Mouse (Mus musculus) hematopoietic stem cell, adult 5-6 weeks (primary cell): ENCODE data around the gene Glt6d1. TPM values are rescaled to one million over a fixed set of nuclear protein-coding genes. Genes with fewer than 3 reads are reported as not detected.
"Not testable (repeated sequence)": the region's sequence is repeated elsewhere in the genome, so short reads cannot be mapped to it uniquely, and the experiment has no call there.

Experiments
- ATAC-seq, 2 experiments: fragments of 125-278 bp in 1 of 2; replicated peaks in 1 of 2; 2 replicates each; pipeline ENCODE4 v1.8.0; 2016 to 2017; ENCODE audit warnings: inconsistent platforms in 2 of 2, mild to moderate bottlenecking in 2 of 2, moderate number of reproducible peaks in 2 of 2, low read depth in 1 of 2, moderate TSS enrichment in 1 of 2; ENCODE audit not compliant: low FRiP score in 2 of 2, poor library complexity in 2 of 2, severe bottlenecking in 2 of 2, insufficient read depth in 1 of 2, low TSS enrichment in 1 of 2
- total RNA-seq: library from RNA; stranded (forward); fragments of 172-1452, 232-1000 nt; gene quantifications from 2 replicates; pipeline ENCODE4 v1.2.3, GENCODE M21; 2017

Gene Glt6d1
- total RNA-seq = not detected in 2 replicates

- ATAC-seq = not testable (repeated sequence)
Measured at GRCm38 (mm10) chr2:25815748-25816147, at the start of gene Glt6d1. Gene Glt6d1, minus strand, starts transcription at chr2:25815848.

GRCm38 (mm10) chr2:25865412-25865811 is 49.8 kb upstream of the Glt6d1 start:
- no peak for ATAC-seq

DNA sequence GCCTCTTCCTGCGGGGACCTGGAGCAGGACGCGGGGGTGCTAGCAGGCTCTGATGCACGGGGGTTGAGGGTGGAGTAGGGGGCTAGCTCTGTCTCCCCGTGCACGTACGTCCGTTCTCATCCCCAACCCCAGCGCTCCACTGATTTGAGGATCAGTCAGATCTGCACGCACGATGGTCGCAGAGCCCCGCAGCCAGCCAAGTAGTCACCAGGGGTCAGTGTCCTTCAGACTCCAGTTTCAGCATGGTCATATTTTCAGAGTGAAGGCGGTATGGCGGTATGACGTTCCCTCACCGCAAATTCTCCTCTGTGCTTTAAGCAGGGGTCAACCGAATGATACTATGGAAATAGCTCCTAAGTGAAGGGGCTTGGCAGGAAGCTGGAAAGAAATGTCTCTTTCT is 48.6 kb upstream of the Glt6d1 start:
- no peak for ATAC-seq

- ATAC-seq = peak in 1 of 2 experiments; percentile 44; a peak in 1 of 4 replicates
Measured at GRCm38 (mm10) chr2:25863337-25864131, 47.9 kb upstream of the Glt6d1 start, which contains the start of gene Kcnt1. Gene Kcnt1, plus strand, starts transcription at chr2:25863734.

DNA sequence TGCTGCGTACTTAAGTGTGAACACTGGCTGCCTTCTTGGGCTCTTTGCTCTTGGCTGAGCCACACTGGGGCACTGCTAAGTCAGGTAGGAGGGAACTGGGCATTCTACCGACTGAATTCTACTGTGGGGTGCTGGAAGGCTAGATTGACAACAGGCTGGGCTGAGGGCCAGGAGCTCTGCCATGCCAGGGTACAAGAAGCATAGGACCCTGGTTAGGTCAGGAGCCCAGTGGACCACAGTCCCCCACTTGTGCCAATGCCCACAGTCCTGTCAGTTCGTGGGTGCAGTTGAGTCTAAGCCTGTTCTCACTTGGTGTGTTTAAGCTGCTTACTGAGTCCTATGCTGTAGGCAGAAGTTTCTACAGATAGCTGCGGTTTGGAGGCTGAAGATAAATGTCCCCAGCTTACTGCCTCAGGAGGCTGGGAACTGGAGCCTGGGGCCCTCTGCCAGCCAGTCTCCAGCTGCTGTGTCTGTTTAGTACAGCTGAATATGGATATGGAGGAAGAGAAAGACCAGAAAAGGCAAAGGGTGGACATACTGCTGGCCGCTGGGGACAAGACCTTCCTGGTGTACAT is 47.1 kb upstream of the Glt6d1 start:
- ATAC-seq = no peak

DNA sequence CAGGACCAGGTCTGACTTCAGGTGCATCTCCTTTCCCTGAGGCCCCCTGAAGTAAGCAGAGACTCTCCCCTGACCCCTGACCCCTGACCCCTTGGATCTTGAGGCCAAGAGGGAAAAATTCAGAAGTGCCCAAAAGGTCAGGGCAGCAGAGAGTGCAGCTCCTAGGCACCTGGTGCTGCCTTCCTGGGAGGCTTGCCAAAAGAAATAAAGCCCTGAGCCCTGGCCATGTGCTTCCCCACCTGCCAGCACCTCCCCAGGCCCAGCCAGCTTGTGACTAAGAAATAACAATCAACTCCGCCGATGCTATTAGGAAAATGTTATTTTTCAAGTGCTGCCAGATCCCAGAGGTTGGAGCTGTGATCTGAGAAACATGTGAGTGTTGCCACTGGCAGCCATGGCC is 46.4 kb upstream of the Glt6d1 start:
- ATAC-seq = no peak

- ATAC-seq = no peak
Measured at GRCm38 (mm10) chr2:25859891-25860290, 44.2 kb upstream of the Glt6d1 start.

DNA sequence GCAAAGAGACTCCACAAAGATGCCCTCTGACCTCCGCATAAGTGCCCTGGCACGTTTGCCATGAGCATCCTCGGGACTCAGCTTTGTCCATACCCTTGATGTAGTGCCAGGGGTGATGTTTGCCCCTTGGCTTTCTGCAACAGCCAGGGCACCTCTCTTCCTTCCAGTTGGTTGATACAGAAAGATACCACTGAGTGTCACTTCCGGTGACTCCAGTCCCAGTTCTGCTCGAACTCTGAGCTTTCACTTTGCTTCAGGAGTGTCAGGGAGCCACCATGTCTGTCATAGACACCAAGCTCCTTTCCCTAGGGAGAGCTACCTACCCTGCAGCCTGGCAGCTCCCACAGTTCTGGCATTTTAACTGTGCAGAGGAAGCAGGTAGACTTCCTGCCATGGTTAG is 38.4 kb upstream of the Glt6d1 start:
- ATAC-seq = no peak

DNA sequence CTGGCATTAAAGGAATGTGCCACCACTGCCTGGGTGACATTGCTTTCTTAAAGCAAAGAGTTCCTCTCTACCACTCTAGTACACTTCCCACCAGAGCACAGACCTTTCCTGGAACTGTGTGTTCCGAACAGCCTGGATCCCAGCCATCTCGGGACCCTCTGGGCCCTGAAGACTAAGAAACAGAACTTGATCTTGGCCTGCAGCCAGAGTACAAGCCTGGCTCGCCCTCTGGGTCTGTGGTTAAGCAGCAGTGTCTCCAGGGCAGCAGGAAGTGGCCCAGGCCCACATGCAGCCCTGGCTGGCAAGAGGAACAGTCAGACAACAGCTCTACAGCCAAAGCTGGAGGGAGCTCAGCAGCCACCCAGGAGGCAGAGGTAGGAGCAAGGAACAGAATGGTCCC is 37.0 kb upstream of the Glt6d1 start:
- ATAC-seq = peak; percentile 87 to 90

DNA sequence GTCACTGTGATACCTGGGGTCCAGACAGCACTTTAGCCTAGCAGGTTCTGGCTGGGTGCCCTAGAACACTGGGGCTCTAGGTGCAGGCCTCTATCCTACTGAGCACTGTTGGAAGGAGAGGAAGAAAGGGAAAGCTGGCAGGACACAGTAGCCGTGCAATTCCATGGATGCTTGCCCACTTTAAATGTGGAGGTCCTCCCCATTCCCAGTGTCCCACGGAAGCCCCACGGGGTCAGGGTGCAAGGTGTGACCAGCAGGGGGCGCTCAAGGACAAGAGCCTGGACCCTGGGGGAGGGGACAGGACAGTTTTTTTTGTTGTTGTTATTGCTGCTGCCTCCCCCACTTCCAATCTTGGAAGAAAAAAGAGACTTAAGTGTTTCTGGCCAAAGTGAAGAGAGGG is 34.7 kb upstream of the Glt6d1 start:
- no peak for ATAC-seq

- no peak for ATAC-seq
Measured at GRCm38 (mm10) chr2:25847226-25847625, 31.6 kb upstream of the Glt6d1 start, which contains the start of gene Sohlh1. Gene Sohlh1, minus strand, starts transcription at chr2:25847248.

- no peak for ATAC-seq
Measured at GRCm38 (mm10) chr2:25846516-25846915, 30.9 kb upstream of the Glt6d1 start.

- ATAC-seq = no peak
Measured at GRCm38 (mm10) chr2:25844097-25844496, 28.4 kb upstream of the Glt6d1 start.

DNA sequence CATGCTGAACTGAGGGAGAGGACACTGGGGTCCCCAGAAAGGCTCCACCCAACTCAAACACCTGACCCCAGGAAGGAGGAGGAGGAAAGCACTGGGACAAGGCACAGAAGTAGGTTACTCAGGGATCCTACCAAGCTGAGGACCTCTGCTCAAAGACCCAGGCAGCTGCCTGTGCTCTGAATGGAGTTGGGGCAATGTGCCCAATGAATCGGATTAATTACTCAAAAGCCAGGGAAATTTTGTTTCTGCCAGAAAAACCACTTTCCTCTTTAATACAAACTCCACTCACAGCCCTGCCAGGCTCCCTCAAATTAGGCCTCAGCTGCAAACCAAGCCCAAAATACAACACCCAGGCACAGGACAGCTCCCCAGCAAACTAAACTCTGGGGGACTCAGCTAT is 27.1 kb upstream of the Glt6d1 start:
- ATAC-seq = no peak

DNA sequence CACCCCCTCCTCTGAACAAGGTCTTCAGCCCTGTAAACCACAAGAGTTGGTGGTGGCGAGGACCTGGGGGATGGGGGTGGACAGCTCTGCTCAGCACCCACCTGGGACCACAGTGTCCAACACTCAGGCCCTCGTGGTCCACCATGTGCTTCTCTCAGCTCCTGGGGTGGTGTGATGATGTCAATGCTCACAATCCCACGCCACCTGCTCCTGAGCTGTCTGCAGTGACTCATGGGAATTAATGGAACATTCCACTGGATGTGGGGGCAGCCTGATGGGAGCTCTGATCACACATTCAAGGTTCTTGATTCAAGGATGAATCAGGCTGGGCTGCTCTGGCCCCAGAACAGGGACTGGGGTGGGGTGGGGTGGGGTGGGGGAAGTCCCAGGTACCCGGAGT is 26.5 kb upstream of the Glt6d1 start:
- ATAC-seq = no peak

DNA sequence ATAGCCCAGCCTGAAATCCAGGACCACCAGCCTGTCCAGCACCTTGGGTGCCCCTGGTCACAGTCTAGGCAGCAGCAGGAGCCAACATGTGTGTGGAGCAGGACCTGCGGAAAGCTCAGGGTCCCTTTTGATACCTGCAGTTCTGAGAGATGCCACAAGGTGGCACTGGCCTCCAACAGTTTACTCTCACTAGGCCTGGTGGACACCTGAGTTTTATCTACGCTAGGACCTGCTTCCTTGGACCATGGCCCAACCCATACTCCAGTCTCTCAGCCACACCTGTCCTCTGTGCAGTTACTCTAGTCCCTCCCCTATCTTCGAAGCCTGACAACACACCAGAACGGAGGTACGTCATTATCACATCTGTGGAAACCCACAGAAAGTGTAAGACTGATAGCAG is 20.6 kb upstream of the Glt6d1 start:
- ATAC-seq = peak; percentile 51 to 67

DNA sequence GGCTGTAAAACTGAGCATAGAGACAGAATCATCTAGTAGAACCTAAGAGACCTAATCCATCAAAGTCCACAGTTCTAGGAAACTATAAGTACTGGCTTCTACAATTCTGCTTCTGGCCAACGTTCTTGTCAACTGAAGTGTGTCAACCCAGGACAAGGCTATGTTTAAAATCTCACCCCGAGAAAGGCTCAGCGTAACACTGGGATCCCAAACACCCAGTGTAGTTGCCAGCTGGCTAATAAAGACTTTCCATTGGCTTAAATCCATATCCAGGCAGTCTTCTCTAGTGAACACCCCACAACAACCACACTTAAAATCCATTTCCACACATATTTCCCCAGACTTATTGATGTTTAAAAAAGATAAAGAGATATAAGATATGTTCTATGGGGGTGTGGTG is 15.1 kb upstream of the Glt6d1 start:
- no peak for ATAC-seq

- peak in 1 of 2 experiments; percentile 25; a peak in 2 of 4 replicates for ATAC-seq
Measured at GRCm38 (mm10) chr2:25828344-25828947, 12.8 kb upstream of the Glt6d1 start.
